Mouse (Mus musculus): ENCODE measurements around the gene Cep126.

DNA sequence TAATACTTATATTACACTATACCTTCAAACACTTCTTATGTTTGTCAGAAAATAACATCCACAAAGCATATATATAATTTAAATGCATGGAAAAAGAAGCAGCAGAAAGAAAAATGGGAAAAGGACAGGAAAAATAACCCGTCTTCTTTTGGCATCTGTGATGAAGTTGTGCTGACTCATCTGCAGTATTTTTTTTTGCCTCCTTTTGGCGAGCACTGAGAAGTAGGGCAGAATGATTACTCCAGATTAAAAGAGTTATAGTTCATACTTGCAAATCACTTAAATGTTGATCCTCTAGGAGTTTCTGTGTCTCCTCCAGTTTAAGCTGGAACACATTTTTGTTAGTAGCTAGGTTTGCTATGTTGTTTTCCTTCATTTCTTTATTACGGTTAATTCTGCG is 31.0 kb downstream of the Cep126 start:
- no peak for TF ChIP-seq CTCF (conservative IDR thresholded peaks at IDR 0.05; ENCODE audit: low read length)
- TF ChIP-seq NANOG (IDR thresholded peaks at IDR 0.05; ENCODE audit: borderline replicate concordance, low read length) = no peak
- no peak for TF ChIP-seq POU5F1 (IDR thresholded peaks at IDR 0.05; ENCODE audit: borderline replicate concordance, low read length)
